Mouse (Mus musculus): ENCODE data around the gene Fam209. TPM values are rescaled to one million over a fixed set of nuclear protein-coding genes. Genes with fewer than 3 reads are reported as not detected.

Fam209 gene
- polyA plus RNA-seq, 1 experiment from 2014 or later: not detected

DNA sequence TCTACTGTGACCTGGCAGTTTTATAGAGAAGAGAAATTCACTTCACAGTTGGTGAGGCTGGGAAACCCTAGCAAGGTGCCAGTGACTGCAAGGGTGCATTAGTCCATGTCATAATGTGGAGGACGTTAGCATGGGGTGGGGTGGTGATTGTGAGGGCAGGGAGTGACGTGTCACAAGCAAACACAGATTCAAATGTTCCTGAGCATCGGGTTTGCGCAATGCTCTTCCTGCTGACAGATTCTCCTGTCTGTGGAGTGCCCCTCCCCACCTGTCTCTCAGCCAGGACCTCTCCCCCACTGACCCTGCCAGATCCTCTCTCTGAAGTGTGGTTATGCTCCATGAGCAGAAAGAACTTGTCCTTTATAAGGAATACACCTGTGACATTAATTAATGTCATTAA lies 24.0 kb upstream of the Fam209 start:
- no peaks in the 10 kb centered on the region for H3K9me3 ChIP-seq (ENCODE audit: control insufficient read depth, low read length)
- H3K27me3 ChIP-seq (ENCODE audit: control insufficient read depth, insufficient read depth, low read length): no peaks in the 10 kb centered on the region
- WGBS: 93% methylated on average over 4 of the region's 4 CpGs
- no peaks in the 10 kb centered on the region for H3K4me1 ChIP-seq (ENCODE audit: control insufficient read depth, insufficient read depth, low read length)
- no peak overlapping the region for H3K9ac ChIP-seq (ENCODE audit: low read length)
- H3K27ac ChIP-seq (ENCODE audit: low read depth, low read length): no peak overlapping the region
- DNase-seq (ENCODE audit: low spot score, missing footprints) (no peak), ATAC-seq (ENCODE audit: low FRiP score) (no peak)
- H3K36me3 ChIP-seq (ENCODE audit: control insufficient read depth, insufficient read depth, low read length): peaks cover 17% of the 10 kb centered on the region
- H3K4me2 ChIP-seq: no peak overlapping the region
- H3K4me3 ChIP-seq (ENCODE audit: low read depth, low read length): no peak overlapping the region

DNA sequence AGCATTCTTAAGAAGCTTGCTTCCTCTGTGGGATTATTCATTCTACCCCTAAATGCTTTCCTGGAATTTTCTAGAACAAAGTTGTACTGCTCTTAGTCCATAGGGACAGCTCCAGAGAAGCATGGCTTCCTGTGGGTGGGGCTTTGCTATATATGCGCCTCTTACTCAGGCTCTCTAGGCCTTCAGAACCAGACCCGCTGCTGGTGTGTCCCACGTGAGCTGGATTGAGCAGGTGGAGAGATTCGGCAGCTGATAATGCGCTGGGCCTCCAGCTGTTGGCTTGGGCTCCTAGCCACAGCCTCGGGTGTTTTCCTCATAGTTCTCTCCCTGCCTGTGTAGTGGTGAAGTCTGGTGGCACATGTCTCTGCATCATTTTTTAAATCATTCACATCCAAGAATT lies 21.7 kb upstream of the Fam209 start:
- ATAC-seq (ENCODE audit: low FRiP score): no peak
- no peak overlapping the region for H3K9ac ChIP-seq (ENCODE audit: low read length)
- no peak for DNase-seq (ENCODE audit: low spot score, missing footprints)
- no peak overlapping the region for H3K4me2 ChIP-seq
- H3K9me3 ChIP-seq (ENCODE audit: control insufficient read depth, low read length): no peaks in the 10 kb centered on the region
- no peak overlapping the region for H3K4me3 ChIP-seq (ENCODE audit: low read depth, low read length)
- 89% methylated on average over 6 of the region's 6 CpGs for WGBS
- no peaks in the 10 kb centered on the region for H3K27me3 ChIP-seq (ENCODE audit: control insufficient read depth, insufficient read depth, low read length)
- no peaks in the 10 kb centered on the region for H3K4me1 ChIP-seq (ENCODE audit: control insufficient read depth, insufficient read depth, low read length)
- H3K36me3 ChIP-seq (ENCODE audit: control insufficient read depth, insufficient read depth, low read length): peaks cover 17% of the 10 kb centered on the region
- no peak overlapping the region for H3K27ac ChIP-seq (ENCODE audit: low read depth, low read length)

DNA sequence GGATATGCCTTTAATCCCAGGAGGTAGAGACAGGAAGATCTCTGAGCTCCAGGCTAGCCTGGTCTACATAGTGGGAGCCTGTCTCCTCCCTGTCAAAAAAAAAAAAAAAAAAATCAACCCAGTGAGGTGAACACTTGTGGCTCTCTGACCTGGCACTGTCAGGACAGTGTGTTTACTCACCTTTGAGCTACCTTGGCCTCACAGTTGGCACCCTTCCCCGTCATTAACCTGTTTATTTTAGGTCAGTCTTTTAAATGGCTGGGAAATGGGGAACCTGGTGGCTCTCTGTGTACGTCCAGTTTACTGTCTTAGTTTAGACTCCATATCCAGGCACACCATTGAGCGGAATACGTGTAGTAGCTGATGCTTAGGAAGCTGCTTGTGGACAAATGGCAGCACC lies 20.3 kb upstream of the Fam209 start:
- no peak overlapping the region for H3K27ac ChIP-seq (ENCODE audit: low read depth, low read length)
- DNase-seq (ENCODE audit: low spot score, missing footprints): no peak
- WGBS: 93% methylated on average over 4 of the region's 4 CpGs
- H3K9ac ChIP-seq (ENCODE audit: low read length): no peak overlapping the region
- no peaks in the 10 kb centered on the region for H3K27me3 ChIP-seq (ENCODE audit: control insufficient read depth, insufficient read depth, low read length)
- no peaks in the 10 kb centered on the region for H3K4me1 ChIP-seq (ENCODE audit: control insufficient read depth, insufficient read depth, low read length)
- no peak overlapping the region for H3K4me3 ChIP-seq (ENCODE audit: low read depth, low read length)
- H3K36me3 ChIP-seq (ENCODE audit: control insufficient read depth, insufficient read depth, low read length): peaks cover 11% of the 10 kb centered on the region; the same call in 1 of the 2 replicates
- H3K4me2 ChIP-seq: no peak overlapping the region
- H3K9me3 ChIP-seq (ENCODE audit: control insufficient read depth, low read length): no peaks in the 10 kb centered on the region
- no peak for ATAC-seq (ENCODE audit: low FRiP score)

DNA sequence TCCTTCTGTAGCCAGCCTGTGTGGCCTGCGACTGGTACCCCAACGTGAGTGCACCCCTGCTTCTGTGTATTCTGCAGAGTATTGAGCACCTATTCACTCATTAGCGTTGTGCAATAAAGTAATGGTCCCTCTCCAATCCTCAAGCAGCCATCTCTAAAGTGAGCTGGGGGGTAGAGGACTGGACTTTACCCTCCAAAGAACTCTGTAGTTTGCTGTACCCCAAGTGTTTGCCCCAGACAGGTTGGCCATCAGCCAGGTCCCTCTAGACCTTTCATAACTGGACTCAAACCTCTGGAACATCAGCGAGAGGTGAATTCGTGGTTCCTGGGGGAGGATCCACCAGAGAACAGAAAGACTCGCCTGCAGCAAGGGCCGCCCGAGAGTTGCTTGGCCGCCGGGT lies 19.9 kb upstream of the Fam209 start:
- Histone ChIP-seq H3K9me3 (ENCODE audit: control insufficient read depth, low read length) (no peaks in the 10 kb centered on the region), H3K4me3 (ENCODE audit: low read depth, low read length) (no peak overlapping the region), H3K27me3 (ENCODE audit: control insufficient read depth, insufficient read depth, low read length) (no peaks in the 10 kb centered on the region), H3K27ac (ENCODE audit: low read depth, low read length) (no peak overlapping the region), H3K4me1 (ENCODE audit: control insufficient read depth, insufficient read depth, low read length) (no peaks in the 10 kb centered on the region), H3K9ac (ENCODE audit: low read length) (no peak overlapping the region), H3K36me3 (ENCODE audit: control insufficient read depth, insufficient read depth, low read length) (peaks cover 11% of the 10 kb centered on the region; the same call in 1 of the 2 replicates), H3K4me2 (no peak overlapping the region)
- 94% methylated on average over 10 of the region's 10 CpGs for WGBS
- ATAC-seq (ENCODE audit: low FRiP score) (no peak), DNase-seq (ENCODE audit: low spot score, missing footprints) (no peak)

DNA sequence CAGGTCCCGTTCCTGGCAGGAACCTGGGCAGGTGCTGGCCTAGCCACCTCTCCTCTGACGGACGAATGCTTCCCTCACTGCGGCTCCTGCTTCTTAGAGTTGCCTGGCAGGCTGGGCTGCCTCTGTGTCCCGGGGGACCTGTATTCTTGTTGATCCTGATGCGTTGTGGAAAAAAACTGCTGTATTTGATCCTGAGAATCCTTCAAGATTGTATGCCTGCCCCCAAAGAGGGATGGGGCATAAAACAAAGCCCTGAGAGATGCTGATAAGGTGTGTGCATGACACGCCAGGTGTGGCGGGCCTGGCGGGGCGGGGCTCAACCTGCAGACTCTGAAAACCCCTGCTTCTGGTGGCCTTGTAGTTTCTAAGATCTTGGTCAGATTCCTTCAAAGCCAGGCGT lies 13.8 kb upstream of the Fam209 start, which contains the start of gene Gcnt7:
Gene Gcnt7 (minus strand): TSS at position 101 of the 400 bp plus-strand sequence.
- 90% methylated on average over 11 of the region's 11 CpGs for WGBS
- H3K27me3 ChIP-seq (ENCODE audit: control insufficient read depth, insufficient read depth, low read length): no peaks in the 10 kb centered on the region
- H3K4me2 ChIP-seq: no peak within 1 kb of the TSS
- no peak for DNase-seq (ENCODE audit: low spot score, missing footprints)
- no peaks in the 10 kb centered on the region for H3K9me3 ChIP-seq (ENCODE audit: control insufficient read depth, low read length)
- H3K4me1 ChIP-seq (ENCODE audit: control insufficient read depth, insufficient read depth, low read length): no peaks in the 10 kb centered on the region
- peaks cover 4% of the 10 kb centered on the region; the same call in 1 of the 2 replicates for H3K36me3 ChIP-seq (ENCODE audit: control insufficient read depth, insufficient read depth, low read length)
- no peak within 1 kb of the TSS for H3K27ac ChIP-seq (ENCODE audit: low read depth, low read length)
- no peak within 1 kb of the TSS for H3K4me3 ChIP-seq (ENCODE audit: low read depth, low read length)
- no peak for ATAC-seq (ENCODE audit: low FRiP score)
- H3K9ac ChIP-seq (ENCODE audit: low read length): no peak within 1 kb of the TSS

DNA sequence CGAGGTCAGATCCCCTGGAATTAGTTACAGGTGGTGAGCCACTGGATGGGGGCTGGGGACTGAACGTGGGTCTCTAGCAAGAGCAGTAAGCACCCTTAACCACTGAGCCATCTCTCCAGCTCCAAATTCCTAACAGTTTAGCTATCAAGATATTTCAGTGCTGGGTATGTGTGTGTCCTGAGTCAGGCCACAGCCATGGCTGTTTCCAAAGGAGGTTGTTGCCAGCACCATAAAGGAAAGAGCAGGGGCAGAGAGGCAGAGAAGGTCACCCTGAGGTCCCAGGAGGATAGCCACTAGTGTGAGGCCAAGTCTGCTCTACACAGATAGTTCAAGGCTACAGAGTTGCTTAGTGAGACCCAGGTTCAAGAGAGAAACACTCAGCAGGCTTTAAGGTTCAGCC lies 11.7 kb upstream of the Fam209 start:
- no peak overlapping the region for H3K27ac ChIP-seq (ENCODE audit: low read depth, low read length)
- H3K4me3 ChIP-seq (ENCODE audit: low read depth, low read length): no peak overlapping the region
- no peaks in the 10 kb centered on the region for H3K4me1 ChIP-seq (ENCODE audit: control insufficient read depth, insufficient read depth, low read length)
- no peak overlapping the region for H3K4me2 ChIP-seq
- no peak for ATAC-seq (ENCODE audit: low FRiP score)
- H3K9me3 ChIP-seq (ENCODE audit: control insufficient read depth, low read length): no peaks in the 10 kb centered on the region
- H3K36me3 ChIP-seq (ENCODE audit: control insufficient read depth, insufficient read depth, low read length): peaks cover 4% of the 10 kb centered on the region; the same call in 1 of the 2 replicates
- DNase-seq (ENCODE audit: low spot score, missing footprints): no peak
- WGBS: 72% methylated on average over 2 of the region's 2 CpGs
- no peaks in the 10 kb centered on the region for H3K27me3 ChIP-seq (ENCODE audit: control insufficient read depth, insufficient read depth, low read length)
- H3K9ac ChIP-seq (ENCODE audit: low read length): no peak overlapping the region

DNA sequence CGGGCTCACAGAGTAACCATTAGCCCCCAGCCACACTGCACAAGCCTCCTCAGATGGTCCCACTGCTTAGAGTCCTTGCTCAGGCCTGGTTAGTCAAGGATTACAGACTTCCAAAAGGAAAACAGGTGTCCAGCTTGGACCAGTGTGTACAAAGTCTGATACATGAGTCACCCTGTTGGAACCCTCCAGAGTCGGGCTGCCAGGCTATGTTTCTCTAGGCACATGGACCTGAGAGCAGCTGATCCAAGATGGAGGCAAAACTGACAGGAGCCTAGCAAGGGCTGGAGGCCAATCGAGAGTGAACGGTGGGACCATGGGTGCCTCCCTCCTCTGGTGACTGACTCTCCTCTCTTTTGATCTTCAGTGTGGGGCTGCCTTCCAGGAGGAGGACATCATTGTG lies 9.5 kb upstream of the Fam209 start:
- no peak overlapping the region for H3K4me2 ChIP-seq

DNA sequence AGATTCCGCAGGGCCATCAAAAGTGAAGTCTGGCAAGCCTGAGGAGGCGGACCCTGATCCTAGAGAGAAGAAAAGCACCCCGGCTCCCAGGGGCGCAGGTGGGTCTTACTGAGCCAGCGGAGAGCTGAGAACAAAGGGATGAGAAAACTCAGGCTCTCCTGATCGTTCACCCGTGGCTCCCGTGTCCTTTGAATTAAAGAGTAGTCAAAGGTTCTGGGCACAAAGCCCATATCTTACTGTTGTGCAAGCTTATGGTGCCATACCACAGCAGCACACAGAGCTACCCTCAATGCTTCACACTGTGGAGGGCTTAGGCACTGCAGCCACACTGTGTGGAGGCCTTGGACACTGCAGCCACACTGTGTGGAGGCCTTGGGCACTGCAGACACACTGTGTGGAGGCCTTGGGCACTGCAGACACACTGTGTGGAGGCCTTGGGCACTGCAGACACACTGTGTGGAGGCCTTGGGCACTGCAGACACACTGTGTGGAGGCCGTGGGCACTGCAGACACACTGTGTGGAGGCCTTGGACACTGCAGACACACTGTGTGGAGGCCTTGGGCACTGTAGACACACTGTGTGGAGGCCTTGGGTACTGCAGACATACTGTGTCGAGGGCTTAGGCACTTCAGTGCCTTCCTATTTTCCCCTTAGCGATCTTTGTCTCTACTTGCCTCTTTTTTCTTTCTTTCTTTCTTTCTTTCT lies 5.7 kb upstream of the Fam209 start:
- no peak overlapping the region for H3K4me2 ChIP-seq
- ATAC-seq (ENCODE audit: low FRiP score) (no peak), DNase-seq (ENCODE audit: low spot score, missing footprints) (no peak)
- H3K36me3 ChIP-seq (ENCODE audit: control insufficient read depth, insufficient read depth, low read length): peaks cover 3% of the 10 kb centered on the region
- no peaks in the 10 kb centered on the region for H3K27me3 ChIP-seq (ENCODE audit: control insufficient read depth, insufficient read depth, low read length)
- no peak overlapping the region for H3K9ac ChIP-seq (ENCODE audit: low read length)
- 80% methylated on average over 11 of the region's 11 CpGs for WGBS
- no peaks in the 10 kb centered on the region for H3K9me3 ChIP-seq (ENCODE audit: control insufficient read depth, low read length)
- no peak overlapping the region for H3K4me3 ChIP-seq (ENCODE audit: low read depth, low read length)
- H3K4me1 ChIP-seq (ENCODE audit: control insufficient read depth, insufficient read depth, low read length): no peaks in the 10 kb centered on the region
- no peak overlapping the region for H3K27ac ChIP-seq (ENCODE audit: low read depth, low read length)

More for the DNA sequence above, 9.5 kb upstream of the Fam209 start:
- H3K27me3 ChIP-seq (ENCODE audit: control insufficient read depth, insufficient read depth, low read length): no peaks in the 10 kb centered on the region
- H3K4me3 ChIP-seq (ENCODE audit: low read depth, low read length): no peak overlapping the region
- ATAC-seq (ENCODE audit: low FRiP score) (no peak), DNase-seq (ENCODE audit: low spot score, missing footprints) (no peak)
- no peak overlapping the region for H3K9ac ChIP-seq (ENCODE audit: low read length)
- no peak overlapping the region for H3K27ac ChIP-seq (ENCODE audit: low read depth, low read length)
- no peaks in the 10 kb centered on the region for H3K9me3 ChIP-seq (ENCODE audit: control insufficient read depth, low read length)
- peaks cover 4% of the 10 kb centered on the region for H3K36me3 ChIP-seq (ENCODE audit: control insufficient read depth, insufficient read depth, low read length)
- WGBS: 93% methylated on average over 4 of the region's 4 CpGs
- H3K4me1 ChIP-seq (ENCODE audit: control insufficient read depth, insufficient read depth, low read length): no peaks in the 10 kb centered on the region

DNA sequence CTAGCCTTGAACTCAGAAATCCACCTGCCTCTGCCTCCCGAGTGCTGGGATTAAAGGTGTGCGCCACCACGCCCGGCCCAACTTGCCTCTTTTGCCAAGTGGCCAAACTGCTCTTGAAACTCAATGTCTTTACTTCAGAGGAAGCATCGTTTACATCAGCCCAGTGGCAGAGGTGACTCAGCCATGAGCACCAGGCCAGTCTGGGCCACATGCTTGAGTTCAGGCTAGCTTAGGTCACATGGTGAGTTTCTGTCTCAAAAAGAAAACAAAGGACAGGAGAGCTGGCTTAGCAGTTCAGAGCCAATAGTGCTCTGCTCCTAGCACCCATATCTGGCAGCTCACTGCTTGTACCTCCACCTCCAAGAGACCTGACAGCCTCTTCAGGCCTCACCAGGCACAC lies 5.1 kb upstream of the Fam209 start:
- ATAC-seq (ENCODE audit: low FRiP score): no peak
- 97% methylated on average over 5 of the region's 5 CpGs for WGBS
- no peak for DNase-seq (ENCODE audit: low spot score, missing footprints)
- no peaks in the 10 kb centered on the region for H3K9me3 ChIP-seq (ENCODE audit: control insufficient read depth, low read length)
- H3K27ac ChIP-seq (ENCODE audit: low read depth, low read length): no peak overlapping the region
- no peaks in the 10 kb centered on the region for H3K27me3 ChIP-seq (ENCODE audit: control insufficient read depth, insufficient read depth, low read length)
- H3K4me2 ChIP-seq: no peak overlapping the region
- H3K4me1 ChIP-seq (ENCODE audit: control insufficient read depth, insufficient read depth, low read length): no peaks in the 10 kb centered on the region
- H3K9ac ChIP-seq (ENCODE audit: low read length): no peak overlapping the region
- H3K36me3 ChIP-seq (ENCODE audit: control insufficient read depth, insufficient read depth, low read length): peaks cover 3% of the 10 kb centered on the region
- no peak overlapping the region for H3K4me3 ChIP-seq (ENCODE audit: low read depth, low read length)
